In genomic region chr5:100166591-100167491, GRCm38 (mm10) we compare ENCODE assay signal across 11 mouse cellular contexts. TPM values are rescaled to one million over a fixed set of nuclear protein-coding genes. Genes with fewer than 3 reads are reported as not detected.
A peak's percentile ranks its signal among the peaks of the same experiment; 100 is the strongest.
DNase-seq lines count a peak whose midpoint lies in the region; TF ChIP-seq lines count a peak whose summit lies in the region.
"Had no signal": no experiment of that assay in that cellular context is flagged by ENCODE, and none has a peak within 500 bp of the region (broad histone marks: within the 10 kb centered on the region; RNA-seq: fewer than 3 reads in every experiment).

No protein-coding gene starts in this region.

- no peak for TF ChIP-seq POLR2A in small intestine, adult 2 months (IDR thresholded peaks at IDR 0.05; ENCODE audit: low read depth, low read length)

- WGBS in embryonic facial prominence, embryonic 10.5 days, result 53% methylated on average over 14 of the region's 14 CpGs
- WGBS in small intestine, adult 2 months, result 50% methylated on average over 14 of the region's 14 CpGs

- H3K9me3 ChIP-seq in embryonic facial prominence, embryonic 10.5 days, result no peaks in the 10 kb centered on the region
- H3K9me3 ChIP-seq: limb, embryonic 15.5 days; stomach, embryonic 15.5 days had no signal

- H3K27me3 ChIP-seq in embryonic facial prominence, embryonic 10.5 days (replicated peaks; ENCODE audit: low read depth, poor library complexity, severe bottlenecking), result peaks cover 11% of the 10 kb centered on the region
- peaks cover 4% of the 10 kb centered on the region; the same call in 1 of the 2 replicates for H3K27me3 ChIP-seq in small intestine, adult 2 months (ENCODE audit: control insufficient read depth, insufficient read depth, low read length)
- H3K27me3 ChIP-seq: limb, embryonic 15.5 days; stomach, embryonic 15.5 days had no signal

- H3K4me3 ChIP-seq in left cerebral cortex, adult 2 months, result no peak overlapping the region
- H3K4me3 ChIP-seq in embryonic facial prominence, embryonic 10.5 days, result no peak overlapping the region
- no peak overlapping the region for H3K4me3 ChIP-seq in small intestine, adult 2 months (ENCODE audit: low read depth, low read length)
- H3K4me3 ChIP-seq: limb, embryonic 15.5 days; stomach, embryonic 15.5 days had no signal

- H3K36me3 ChIP-seq in embryonic facial prominence, embryonic 10.5 days (replicated peaks), result no peaks in the 10 kb centered on the region
- no peaks in the 10 kb centered on the region for H3K36me3 ChIP-seq in small intestine, adult 2 months (ENCODE audit: control insufficient read depth, insufficient read depth, low read length)
- H3K36me3 ChIP-seq: limb, embryonic 15.5 days; stomach, embryonic 15.5 days had no signal

- DNase-seq in adrenal gland, adult (ENCODE audit: inconsistent age in 2 of 2, low spot score in 1 of 2), result peak; percentile 43 to 84
- DNase-seq in adrenal gland, adult 8-10 months, result no peak
- peak in 1 of 2 experiments; percentile 57 for DNase-seq in left cerebral cortex, adult 2 months (ENCODE audit: extremely low spot score in 1 of 2, low spot score in 2 of 2)
- no peak for DNase-seq in left cerebral cortex, adult 11 months (ENCODE audit: low spot score)
- DNase-seq in adrenal gland, postnatal 14 days, result peak; percentile 82
- peak; percentile 69 for DNase-seq in embryonic facial prominence, embryonic 10.5 days (ENCODE audit: low spot score)
- peak; percentile 30 to 37 for DNase-seq in lung, adult 18-20 months

- TF ChIP-seq CTCF in left cerebral cortex, adult 2 months (IDR thresholded peaks at IDR 0.05), result peak; percentile 64
- TF ChIP-seq CTCF in small intestine, adult 2 months (IDR thresholded peaks at IDR 0.05; ENCODE audit: extremely low read depth, insufficient read length, insufficient replicate concordance, low read depth, low read length), result peak; percentile 62; the same call in 1 of the 2 replicates

- H3K27ac ChIP-seq in left cerebral cortex, adult 2 months, result no peak overlapping the region
- H3K27ac ChIP-seq in embryonic facial prominence, embryonic 10.5 days (replicated peaks), result no peak overlapping the region
- H3K27ac ChIP-seq in small intestine, adult 2 months (ENCODE audit: insufficient read depth, low read depth, low read length), result no peak overlapping the region
- H3K27ac ChIP-seq: limb, embryonic 15.5 days; stomach, embryonic 15.5 days had no signal

- H3K4me1 ChIP-seq in embryonic facial prominence, embryonic 10.5 days, result peaks cover 4% of the 10 kb centered on the region
- no peaks in the 10 kb centered on the region for H3K4me1 ChIP-seq in small intestine, adult 2 months (ENCODE audit: control insufficient read depth, insufficient read depth, insufficient read length, low read length)
- H3K4me1 ChIP-seq: limb, embryonic 15.5 days; stomach, embryonic 15.5 days had no signal

- intact Hi-C loops in left cerebral cortex, adult 2 months (cut with DNase I), result loop anchor here (1.0 to 5.0 kb wide), 2 partner anchors 74 to 155 kb away; no protein-coding TSS in a partner anchor

RNA-seq across cellular contexts. Expression of gene Tmem150c, which starts 7.2 kb away (rescaled TPM):
- 10 to 100 TPM; 14.4 to 25.7 (median 18.3) TPM for total RNA-seq in adrenal gland, adult 8-10 months (2022)
- total RNA-seq in left cerebral cortex, adult 2 months (2021), result 10 to 100 TPM; 41.5 to 46.9 TPM
- total RNA-seq in adrenal gland, postnatal 14 days (2021), result 13.9 and 15.0 TPM in 2 replicates
- 1.3 and 1.7 TPM in 2 replicates for polyA plus RNA-seq in embryonic facial prominence, embryonic 10.5 days (2016; fragmentation: Nextera tagmentation; extraction: Ambion mirVana)
- 0.04 and 0.06 TPM in 2 replicates for polyA plus RNA-seq in small intestine, adult 2 months (2012; rRNA removed)
- polyA plus RNA-seq: C2C12 had no signal

Comparison
In these comparisons a context has a peak if more than half of its experiments do, and no peak if none do; other contexts are left out.
1. DNase-seq: peak in adrenal gland, adult (2 of 2), adrenal gland, postnatal 14 days (single experiment), embryonic facial prominence, embryonic 10.5 days (single experiment) and lung, adult 18-20 months (2 of 2); none in adrenal gland, adult 8-10 months (single experiment) and left cerebral cortex, adult 11 months (single experiment).